Mouse (Mus musculus) heart, adult 2 months (tissue): ENCODE measurements around the gene H1f0.

ENCODE experiments used
- CTCF ChIP-seq: fragments of 200-600 bp; IDR thresholded peaks from 2 replicates; pipeline ENCODE4 v1.8.1; 2022; ENCODE audit warnings: antibody characterized with exemption, mild to moderate bottlenecking, moderate library complexity
- POLR2A ChIP-seq: fragments of 200-500 bp; IDR thresholded peaks from 2 replicates; pipeline ENCODE4 v1.6.1; 2011; ENCODE audit warnings: mild to moderate bottlenecking, low read depth, low read length, control low read depth; ENCODE audit not compliant: insufficient read depth

GRCm38 (mm10) chr15:79051461-79052360, 23.5 kb downstream of the H1f0 start:
- no peak for TF ChIP-seq CTCF
- TF ChIP-seq POLR2A: no peak
